Mouse (Mus musculus) heart, adult 8-10 months (tissue): ENCODE results near the gene Scgb2b15. TPM values are rescaled to one million over a fixed set of nuclear protein-coding genes. Genes with fewer than 3 reads are reported as not detected.
"Not testable (repeated sequence)": the region's sequence is repeated elsewhere in the genome, so short reads cannot be mapped to it uniquely, and the experiment has no call there.

ENCODE experiments used
- DNase-seq: peaks from one replicate; pipeline ENCODE4 v3.0.0; 2022; ENCODE audit warnings: low spot score
- total RNA-seq, 4 experiments: library from RNA; stranded (reverse); gene quantifications; 2 replicates each; pipeline ENCODE4 v1.2.4; 2022

Scgb2b15 gene
- total RNA-seq = not detected

- not testable (repeated sequence) for DNase-seq
These were observed at the start of gene Scgb2b15 for GRCm38 (mm10) chr7:32829562-32829961. Scgb2b15 (minus strand) TSS chr7:32829662.

DNA sequence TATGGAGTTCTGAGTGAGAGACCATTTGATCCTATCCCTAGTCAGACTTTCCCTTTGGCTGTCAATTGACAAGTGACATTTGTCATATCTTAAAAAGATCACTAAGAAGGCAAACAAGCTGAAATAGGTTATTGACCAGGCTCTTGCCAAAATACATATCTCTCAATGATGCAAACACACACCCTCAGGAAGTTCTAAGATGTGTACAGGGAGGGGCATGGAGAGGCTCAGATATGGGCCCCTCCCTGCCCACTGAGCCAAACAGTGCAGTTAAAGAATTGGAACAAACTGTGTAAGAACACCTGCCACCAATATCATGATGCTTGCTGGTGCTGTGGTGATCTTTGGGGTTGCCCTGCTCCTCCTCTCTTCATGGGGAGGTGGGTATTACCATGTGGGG lies 6.8 kb upstream of the Scgb2b15 start, which contains the start of gene Scgb1b15:
TSS of gene Scgb1b15 (plus strand) at position 301 of the 400 bp plus-strand sequence.
- DNase-seq = not testable (repeated sequence)

Other genes with a start within 250 kb of the Scgb2b15 start
- not detected for gene Scgb1b15, start 6.9 kb upstream of the Scgb2b15 start, total RNA-seq
- not detected for gene Scgb2b17, start 226.9 kb upstream of the Scgb2b15 start, total RNA-seq
- gene Scgb1b17, start 233.8 kb upstream of the Scgb2b15 start, total RNA-seq = not detected